Mouse (Mus musculus): ENCODE results near the gene Gm4969. TPM values are rescaled to one million over a fixed set of nuclear protein-coding genes. Genes with fewer than 3 reads are reported as not detected.

Gene Gm4969
- total and polyA plus RNA-seq, 3 experiments: not detected

- no peak overlapping the region for H3K4me3 ChIP-seq
- H3K27ac ChIP-seq: no peak overlapping the region
- no peaks in the 10 kb centered on the region for H3K27me3 ChIP-seq (ENCODE audit: control insufficient read depth, insufficient read depth, low read length)
- peaks cover 13% of the 10 kb centered on the region for H3K4me1 ChIP-seq (ENCODE audit: control insufficient read depth, insufficient read depth, low read length)
- peaks cover 3% of the 10 kb centered on the region for H3K36me3 ChIP-seq (ENCODE audit: control insufficient read depth, insufficient read depth, low read length)
- WGBS: 63% methylated on average over 3 of the region's 3 CpGs
- no peaks in the 10 kb centered on the region for H3K79me2 ChIP-seq (replicated peaks; ENCODE audit: control insufficient read depth, insufficient read depth, low read length)
- DNase-seq: no peak
- H3K9ac ChIP-seq (ENCODE audit: low read depth, low read length): no peak overlapping the region
- intact Hi-C loops (cut with DNase I): no loop called here
- TF ChIP-seq EP300 (IDR thresholded peaks at IDR 0.05; ENCODE audit: insufficient read depth, low read depth, low read length) (no peak), CTCF (IDR thresholded peaks at IDR 0.05) (no peak), POLR2A (IDR thresholded peaks at IDR 0.05; ENCODE audit: insufficient read depth, low read depth, low read length) (no peak)
Observed at GRCm38 (mm10) chr7:19078732-19079131, 39.4 kb downstream of the Gm4969 start.

- peaks cover 13% of the 10 kb centered on the region for H3K4me1 ChIP-seq (ENCODE audit: control insufficient read depth, insufficient read depth, low read length)
- peaks cover 3% of the 10 kb centered on the region for H3K36me3 ChIP-seq (ENCODE audit: control insufficient read depth, insufficient read depth, low read length)
- H3K4me3 ChIP-seq: no peak overlapping the region
- WGBS: 34% methylated on average over 14 of the region's 14 CpGs
- H3K9ac ChIP-seq (ENCODE audit: low read depth, low read length): no peak overlapping the region
- H3K79me2 ChIP-seq (replicated peaks; ENCODE audit: control insufficient read depth, insufficient read depth, low read length): no peaks in the 10 kb centered on the region
- DNase-seq: peak; percentile 56 to 71
- H3K27ac ChIP-seq: no peak overlapping the region
- no peaks in the 10 kb centered on the region for H3K27me3 ChIP-seq (ENCODE audit: control insufficient read depth, insufficient read depth, low read length)
- intact Hi-C loops (cut with DNase I): no loop called here
- TF ChIP-seq POLR2A (IDR thresholded peaks at IDR 0.05; ENCODE audit: insufficient read depth, low read depth, low read length): no peak
- no peak for TF ChIP-seq EP300 (IDR thresholded peaks at IDR 0.05; ENCODE audit: insufficient read depth, low read depth, low read length)
- TF ChIP-seq CTCF (IDR thresholded peaks at IDR 0.05): no peak
Observed at GRCm38 (mm10) chr7:19077761-19078160, 40.4 kb downstream of the Gm4969 start.

- no peaks in the 10 kb centered on the region for H3K36me3 ChIP-seq (ENCODE audit: control insufficient read depth, insufficient read depth, low read length)
- peak; percentile 53 to 61 for DNase-seq
- peak overlapping the region; percentile 75 for H3K4me3 ChIP-seq
- WGBS: under 1% methylated on average over 21 of the region's 22 CpGs
- no peaks in the 10 kb centered on the region for H3K79me2 ChIP-seq (replicated peaks; ENCODE audit: control insufficient read depth, insufficient read depth, low read length)
- TF ChIP-seq POLR2A (IDR thresholded peaks at IDR 0.05; ENCODE audit: insufficient read depth, low read depth, low read length) (no peak), EP300 (IDR thresholded peaks at IDR 0.05; ENCODE audit: insufficient read depth, low read depth, low read length) (no peak), CTCF (IDR thresholded peaks at IDR 0.05) (no peak)
- no peaks in the 10 kb centered on the region for H3K27me3 ChIP-seq (ENCODE audit: control insufficient read depth, insufficient read depth, low read length)
- H3K9ac ChIP-seq (ENCODE audit: low read depth, low read length): peak overlapping the region; percentile 88
- peaks cover 9% of the 10 kb centered on the region for H3K4me1 ChIP-seq (ENCODE audit: control insufficient read depth, insufficient read depth, low read length)
- intact Hi-C loops (cut with DNase I): no loop called here
- H3K27ac ChIP-seq: peak overlapping the region; percentile 74
Observed at GRCm38 (mm10) chr7:19076586-19076991, 41.6 kb downstream of the Gm4969 start.

- Histone ChIP-seq H3K4me3 (peak within 1 kb of the TSS; percentile 75), H3K36me3 (ENCODE audit: control insufficient read depth, insufficient read depth, low read length) (no peaks in the 10 kb centered on the region), H3K4me1 (ENCODE audit: control insufficient read depth, insufficient read depth, low read length) (peaks cover 7% of the 10 kb centered on the region), H3K27ac (peak within 1 kb of the TSS; percentile 74), H3K9ac (ENCODE audit: low read depth, low read length) (peak within 1 kb of the TSS; percentile 88), H3K79me2 (replicated peaks; ENCODE audit: control insufficient read depth, insufficient read depth, low read length) (no peaks in the 10 kb centered on the region), H3K27me3 (ENCODE audit: control insufficient read depth, insufficient read depth, low read length) (no peaks in the 10 kb centered on the region)
- intact Hi-C loops (cut with DNase I): no loop called here
- DNase-seq: peak; percentile 93 to 95
- 1% methylated on average over 54 of the region's 91 CpGs for WGBS
- TF ChIP-seq CTCF (IDR thresholded peaks at IDR 0.05) (no peak), POLR2A (IDR thresholded peaks at IDR 0.05; ENCODE audit: insufficient read depth, low read depth, low read length) (peak; percentile 48; the same call in 1 of the 2 replicates), EP300 (IDR thresholded peaks at IDR 0.05; ENCODE audit: insufficient read depth, low read depth, low read length) (0 out of 2 replicates have a peak, but pooled peaks have one; percentile 26)
Observed at GRCm38 (mm10) chr7:19075723-19076585, 42.2 kb downstream of the Gm4969 start, which contains the start of gene Dmwd. Dmwd (plus strand) TSS chr7:19076227.

- Histone ChIP-seq H3K36me3 (ENCODE audit: control insufficient read depth, insufficient read depth, low read length) (no peaks in the 10 kb centered on the region), H3K27me3 (ENCODE audit: control insufficient read depth, insufficient read depth, low read length) (no peaks in the 10 kb centered on the region), H3K9ac (ENCODE audit: low read depth, low read length) (peak overlapping the region; percentile 48; the same call in 1 of the 2 replicates), H3K79me2 (replicated peaks; ENCODE audit: control insufficient read depth, insufficient read depth, low read length) (no peaks in the 10 kb centered on the region), H3K27ac (peak overlapping the region; percentile 74), H3K4me3 (peak overlapping the region; percentile 75), H3K4me1 (ENCODE audit: control insufficient read depth, insufficient read depth, low read length) (peaks cover 7% of the 10 kb centered on the region)
- intact Hi-C loops (cut with DNase I): no loop called here
- DNase-seq: peak in 1 of 2 experiments; percentile 17
- WGBS: 46% methylated on average over 5 of the region's 5 CpGs
- TF ChIP-seq POLR2A (IDR thresholded peaks at IDR 0.05; ENCODE audit: insufficient read depth, low read depth, low read length): no peak
- no peak for TF ChIP-seq CTCF (IDR thresholded peaks at IDR 0.05)
- no peak for TF ChIP-seq EP300 (IDR thresholded peaks at IDR 0.05; ENCODE audit: insufficient read depth, low read depth, low read length)
Observed at GRCm38 (mm10) chr7:19075231-19075630, 42.9 kb downstream of the Gm4969 start.

GRCm38 (mm10) chr7:19074494-19074893, 43.7 kb downstream of the Gm4969 start:
- TF ChIP-seq EP300 (IDR thresholded peaks at IDR 0.05; ENCODE audit: insufficient read depth, low read depth, low read length) (no peak), POLR2A (IDR thresholded peaks at IDR 0.05; ENCODE audit: insufficient read depth, low read depth, low read length) (no peak), CTCF (IDR thresholded peaks at IDR 0.05) (no peak)
- Histone ChIP-seq H3K4me1 (ENCODE audit: control insufficient read depth, insufficient read depth, low read length) (peaks cover 7% of the 10 kb centered on the region), H3K4me3 (no peak overlapping the region), H3K9ac (ENCODE audit: low read depth, low read length) (no peak overlapping the region), H3K79me2 (replicated peaks; ENCODE audit: control insufficient read depth, insufficient read depth, low read length) (no peaks in the 10 kb centered on the region), H3K36me3 (ENCODE audit: control insufficient read depth, insufficient read depth, low read length) (no peaks in the 10 kb centered on the region), H3K27ac (no peak overlapping the region), H3K27me3 (ENCODE audit: control insufficient read depth, insufficient read depth, low read length) (no peaks in the 10 kb centered on the region)
- intact Hi-C loops (cut with DNase I): loop anchor here (5.0 kb wide), 1 partner anchor 58 kb away; no protein-coding TSS in a partner anchor
- WGBS: 94% methylated on average over 6 of the region's 6 CpGs
- no peak for DNase-seq
